Mouse (Mus musculus) neural tube, embryonic 13.5 days (tissue): Measurements from ENCODE around the gene Msh3. TPM values are rescaled to one million over a fixed set of nuclear protein-coding genes. Genes with fewer than 3 reads are reported as not detected.
A peak's percentile ranks its signal among the peaks of the same experiment; 100 is the strongest.
"Not testable (repeated sequence)": the region's sequence is repeated elsewhere in the genome, so short reads cannot be mapped to it uniquely, and the experiment has no call there.

Experiments used
- ATAC-seq: fragments of 200-750 bp; cut with Nextera tagmentation; 2 replicates; pipeline ENCODE4 v1.8.0; 2017; ENCODE audit warnings: low read depth, mild to moderate bottlenecking, moderate TSS enrichment, moderate library complexity
- H3K27ac ChIP-seq: fragments of 300-500 bp; sonication (generic); replicated peaks from 2 replicates; pipeline ENCODE4 v1.5.1; 2015; ENCODE audit warnings: moderate library complexity, mild to moderate bottlenecking, inconsistent platforms
- H3K27me3 ChIP-seq: fragments of 300-500 bp; sonication (generic); 2 replicates; pipeline ENCODE4 v1.6.1; 2015; ENCODE audit warnings: mild to moderate bottlenecking, inconsistent platforms
- H3K36me3 ChIP-seq: fragments of 300-500 bp; sonication (generic); 2 replicates; pipeline ENCODE4 v1.6.1; 2015; ENCODE audit warnings: mild to moderate bottlenecking, inconsistent platforms
- H3K4me1 ChIP-seq: fragments of 300-500 bp; sonication (generic); replicated peaks from 2 replicates; pipeline ENCODE4 v1.6.1; 2015; ENCODE audit warnings: inconsistent platforms
- H3K4me2 ChIP-seq: fragments of 300-500 bp; sonication (generic); 2 replicates; pipeline ENCODE4 v1.6.1; 2015; ENCODE audit warnings: inconsistent platforms, mild to moderate bottlenecking, moderate library complexity
- H3K4me3 ChIP-seq: fragments of 300-500 bp; sonication (generic); 2 replicates; pipeline ENCODE4 v1.5.1; 2015; ENCODE audit warnings: mild to moderate bottlenecking, inconsistent platforms
- H3K9ac ChIP-seq: fragments of 300-500 bp; sonication (generic); 2 replicates; pipeline ENCODE4 v1.6.1; 2015; ENCODE audit warnings: moderate library complexity, mild to moderate bottlenecking, inconsistent platforms
- H3K9me3 ChIP-seq: fragments of 300-500 bp; sonication (generic); 2 replicates; pipeline ENCODE4 v1.6.1; 2016; ENCODE audit warnings: inconsistent platforms
- WGBS: fragments of 180-500 bp; shearing (Covaris S2); methylation state at CpG from one replicate; pipeline ENCODE4 v1.1.7; 2015; 5-methylcytosine and 5-hydroxymethylcytosine counted together
- polyA plus RNA-seq: library from polyadenylated mRNA; unstranded; fragments of >200 nt; fragmentation: Nextera tagmentation; extraction: Ambion mirVana; gene quantifications from 2 replicates; pipeline ENCODE4 v1.2.1, GENCODE M21; 2015

The Msh3 gene
- polyA plus RNA-seq, 1 experiment from 2014 or later = 23.1 TPM

GRCm38 (mm10) chr13:92237887-92238286 lies 116.9 kb downstream of the Msh3 start:
- no peak for ATAC-seq
- H3K4me2 ChIP-seq = no peak overlapping the region
- H3K27ac ChIP-seq = no peak overlapping the region
- H3K36me3 ChIP-seq = peaks cover 15% of the 10 kb centered on the region; the same call in 1 of the 2 replicates
- no peak overlapping the region for H3K4me3 ChIP-seq
- H3K27me3 ChIP-seq = no peaks in the 10 kb centered on the region
- H3K9me3 ChIP-seq = no peaks in the 10 kb centered on the region
- H3K4me1 ChIP-seq = no peaks in the 10 kb centered on the region
- 93% methylated on average over 3 of the region's 3 CpGs for WGBS
- H3K9ac ChIP-seq = no peak overlapping the region

GRCm38 (mm10) chr13:92237016-92237415 lies 117.8 kb downstream of the Msh3 start:
- Histone ChIP-seq H3K4me2 (no peak overlapping the region), H3K36me3 (peaks cover 15% of the 10 kb centered on the region; the same call in 1 of the 2 replicates), H3K4me1 (no peaks in the 10 kb centered on the region), H3K27me3 (no peaks in the 10 kb centered on the region), H3K9me3 (no peaks in the 10 kb centered on the region), H3K9ac (no peak overlapping the region), H3K4me3 (no peak overlapping the region), H3K27ac (no peak overlapping the region)
- ATAC-seq = no peak
- WGBS = 88% methylated on average over 4 of the region's 4 CpGs

GRCm38 (mm10) chr13:92232076-92232938 lies 122.5 kb downstream of the Msh3 start:
- ATAC-seq = 0 out of 2 replicates have a peak, but pooled peaks have one; percentile 32
- Histone ChIP-seq H3K9ac (no peak overlapping the region), H3K27ac (no peak overlapping the region), H3K9me3 (no peaks in the 10 kb centered on the region), H3K27me3 (no peaks in the 10 kb centered on the region), H3K36me3 (peaks cover 11% of the 10 kb centered on the region; the same call in 1 of the 2 replicates), H3K4me2 (no peak overlapping the region), H3K4me3 (no peak overlapping the region), H3K4me1 (no peaks in the 10 kb centered on the region)
- WGBS = 78% methylated on average over 9 of the region's 9 CpGs

GRCm38 (mm10) chr13:92228037-92228436 lies 126.8 kb downstream of the Msh3 start:
- H3K4me3 ChIP-seq = no peak overlapping the region
- no peaks in the 10 kb centered on the region for H3K36me3 ChIP-seq
- no peaks in the 10 kb centered on the region for H3K4me1 ChIP-seq
- no peak for ATAC-seq
- H3K4me2 ChIP-seq = no peak overlapping the region
- no peak overlapping the region for H3K27ac ChIP-seq
- WGBS = 90% methylated on average over 1 of the region's 1 CpGs
- H3K9me3 ChIP-seq = no peaks in the 10 kb centered on the region
- no peaks in the 10 kb centered on the region for H3K27me3 ChIP-seq
- no peak overlapping the region for H3K9ac ChIP-seq

- peaks cover 22% of the 10 kb centered on the region for H3K36me3 ChIP-seq
- no peaks in the 10 kb centered on the region for H3K9me3 ChIP-seq
- H3K4me1 ChIP-seq = no peaks in the 10 kb centered on the region
- H3K4me3 ChIP-seq = no peak overlapping the region
- H3K27me3 ChIP-seq = no peaks in the 10 kb centered on the region
- H3K9ac ChIP-seq = no peak overlapping the region
- WGBS = 98% methylated on average over 3 of the region's 3 CpGs
- H3K27ac ChIP-seq = no peak overlapping the region
- H3K4me2 ChIP-seq = no peak overlapping the region
- ATAC-seq = no peak
These were observed 131.2 kb downstream of the Msh3 start for GRCm38 (mm10) chr13:92223567-92223966.

GRCm38 (mm10) chr13:92222763-92223162 lies 132.0 kb downstream of the Msh3 start:
- Histone ChIP-seq H3K36me3 (peaks cover 22% of the 10 kb centered on the region), H3K4me3 (no peak overlapping the region), H3K4me2 (no peak overlapping the region), H3K4me1 (no peaks in the 10 kb centered on the region), H3K27me3 (no peaks in the 10 kb centered on the region), H3K27ac (no peak overlapping the region), H3K9me3 (no peaks in the 10 kb centered on the region), H3K9ac (no peak overlapping the region)
- 96% methylated on average over 5 of the region's 5 CpGs for WGBS
- no peak for ATAC-seq

GRCm38 (mm10) chr13:92219774-92220173 lies 135.0 kb downstream of the Msh3 start:
- ATAC-seq = peak; percentile 69; the same call in 1 of the 2 replicates
- no peaks in the 10 kb centered on the region for H3K9me3 ChIP-seq
- WGBS = 90% methylated on average over 3 of the region's 3 CpGs

GRCm38 (mm10) chr13:92217216-92217615 lies 137.6 kb downstream of the Msh3 start:
- H3K36me3 ChIP-seq = peaks cover 39% of the 10 kb centered on the region
- WGBS = 92% methylated on average over 9 of the region's 9 CpGs
- no peak for ATAC-seq

More at GRCm38 (mm10) chr13:92219774-92220173, 135.0 kb downstream of the Msh3 start:
- Histone ChIP-seq H3K4me3 (no peak overlapping the region), H3K9ac (no peak overlapping the region), H3K27me3 (no peaks in the 10 kb centered on the region), H3K4me1 (no peaks in the 10 kb centered on the region), H3K27ac (no peak overlapping the region), H3K4me2 (no peak overlapping the region), H3K36me3 (peaks cover 30% of the 10 kb centered on the region)

GRCm38 (mm10) chr13:92196860-92197259 lies 157.9 kb downstream of the Msh3 start:
- H3K27ac ChIP-seq = no peak overlapping the region
- H3K9ac ChIP-seq = no peak overlapping the region
- no peak overlapping the region for H3K4me2 ChIP-seq
- no peaks in the 10 kb centered on the region for H3K27me3 ChIP-seq
- ATAC-seq = no peak
- H3K9me3 ChIP-seq = no peaks in the 10 kb centered on the region
- H3K4me1 ChIP-seq = no peaks in the 10 kb centered on the region
- no peak overlapping the region for H3K4me3 ChIP-seq
- WGBS = 81% methylated on average over 2 of the region's 2 CpGs
- no peaks in the 10 kb centered on the region for H3K36me3 ChIP-seq

More at GRCm38 (mm10) chr13:92217216-92217615, 137.6 kb downstream of the Msh3 start:
- Histone ChIP-seq H3K4me1 (no peaks in the 10 kb centered on the region), H3K9ac (no peak overlapping the region), H3K27me3 (no peaks in the 10 kb centered on the region), H3K27ac (no peak overlapping the region), H3K4me3 (no peak overlapping the region), H3K4me2 (no peak overlapping the region), H3K9me3 (no peaks in the 10 kb centered on the region)

GRCm38 (mm10) chr13:92193806-92194205 lies 161.0 kb downstream of the Msh3 start:
- not testable (repeated sequence) for H3K9ac ChIP-seq, H3K36me3 ChIP-seq, H3K9me3 ChIP-seq, H3K4me2 ChIP-seq, H3K27ac ChIP-seq, H3K4me1 ChIP-seq, H3K27me3 ChIP-seq, H3K4me3 ChIP-seq, ATAC-seq
- 90% methylated on average over 5 of the region's 5 CpGs for WGBS

- not testable (repeated sequence) for H3K36me3 ChIP-seq, H3K27me3 ChIP-seq, H3K27ac ChIP-seq, H3K4me3 ChIP-seq, H3K9ac ChIP-seq, ATAC-seq, H3K9me3 ChIP-seq, H3K4me2 ChIP-seq, H3K4me1 ChIP-seq
- WGBS = 84% methylated on average over 8 of the region's 8 CpGs
These were observed 182.1 kb downstream of the Msh3 start for GRCm38 (mm10) chr13:92172686-92173085.
